Mouse (Mus musculus) adrenal gland, postnatal 14 days (tissue): Measurements from ENCODE around the gene Dscaml1. TPM values are rescaled to one million over a fixed set of nuclear protein-coding genes. Genes with fewer than 3 reads are reported as not detected.
A peak's percentile ranks its signal among the peaks of the same experiment; 100 is the strongest.

Experiments
- DNase-seq: peaks from one replicate; pipeline ENCODE4 v3.0.0; 2021; ENCODE audit warnings: mixed read lengths
- total RNA-seq: library from RNA; stranded (reverse); gene quantifications from 2 replicates; pipeline ENCODE4 v1.2.3, GENCODE M21; 2021

The Dscaml1 gene
- total RNA-seq, 1 experiment from 2014 or later: 0.78 TPM

GRCm38 (mm10) chr9:45411803-45412202 lies 14.6 kb upstream of the Dscaml1 start:
- DNase-seq: no peak

DNA sequence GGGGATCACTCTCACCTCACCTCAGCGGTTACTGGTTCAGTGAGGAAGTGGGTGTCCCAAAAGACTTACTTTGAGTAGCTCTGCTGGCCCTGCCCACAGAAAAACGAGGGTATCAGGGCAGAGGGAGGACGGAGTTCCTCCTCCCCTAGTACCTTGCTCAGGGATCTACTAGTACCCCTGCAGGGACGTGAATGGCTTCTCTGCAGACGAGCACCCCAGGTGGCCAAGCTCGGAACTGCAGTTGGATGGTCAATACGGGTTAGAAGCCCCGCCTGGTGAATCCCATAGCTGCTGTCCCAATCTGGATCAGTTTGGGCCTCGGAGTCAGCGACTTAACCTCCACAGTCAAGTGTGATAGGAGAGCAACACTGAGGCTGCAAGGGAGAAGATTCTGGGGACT lies 14.1 kb upstream of the Dscaml1 start:
- peak; percentile 92 for DNase-seq

DNA sequence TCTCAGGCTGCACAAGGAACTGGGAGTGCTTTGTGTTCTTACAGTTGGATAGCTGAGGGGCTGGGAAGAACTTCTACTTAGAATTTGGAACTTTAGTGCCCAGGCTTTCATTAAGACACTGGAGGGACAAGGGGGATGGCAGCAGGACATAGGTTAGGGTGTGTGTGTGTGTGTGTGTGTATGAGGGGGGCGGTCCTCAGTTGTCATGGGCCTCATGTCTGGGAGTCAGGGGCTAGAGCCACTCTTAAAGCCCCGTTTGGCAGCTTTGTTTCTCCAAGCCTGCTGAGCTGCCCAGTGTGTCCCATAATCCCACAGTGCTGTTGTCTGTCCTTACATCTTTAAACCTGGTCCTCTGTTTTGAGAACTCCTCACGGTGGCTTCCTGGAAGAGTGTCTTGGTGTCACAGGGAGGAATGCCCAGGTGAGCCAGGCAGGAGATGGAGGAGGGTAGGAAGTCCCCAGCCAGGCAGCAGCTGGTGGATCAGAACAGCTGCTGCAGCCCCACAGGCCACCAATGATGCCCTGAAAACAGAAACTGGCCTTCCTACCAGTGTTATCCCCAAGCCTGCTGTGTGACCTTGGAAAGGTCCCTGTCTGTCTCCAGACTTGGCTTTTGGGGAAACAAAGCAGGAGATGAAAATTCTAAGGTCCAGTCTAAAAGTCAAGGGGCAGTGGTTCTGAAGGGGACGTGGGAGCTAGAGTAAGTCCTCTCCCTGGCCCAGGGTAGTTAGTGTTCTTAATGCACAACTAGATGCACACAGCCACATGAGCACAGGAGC lies 13.5 kb upstream of the Dscaml1 start:
- DNase-seq: no peak

- DNase-seq: peak; percentile 71
Measured at GRCm38 (mm10) chr9:45413478-45414140, 12.8 kb upstream of the Dscaml1 start.

DNA sequence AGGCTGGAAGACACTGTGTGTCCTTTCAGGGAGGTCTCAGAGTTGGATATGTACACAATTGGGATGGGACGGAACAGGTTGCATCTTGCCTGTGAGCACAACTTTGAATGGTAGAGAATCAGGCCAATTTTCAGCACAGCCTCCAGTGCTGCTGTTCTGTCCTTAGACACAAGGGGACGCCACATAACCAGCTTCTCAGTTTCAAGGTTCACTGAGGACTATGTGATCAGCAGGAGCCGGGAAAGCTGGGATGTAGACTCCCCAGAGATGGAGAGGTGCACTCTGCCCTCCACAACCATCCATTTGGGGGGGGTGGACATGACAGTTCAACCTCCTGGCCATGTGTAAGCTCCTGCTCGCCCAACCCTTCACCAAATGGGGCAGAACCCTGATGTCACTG lies 10.5 kb upstream of the Dscaml1 start:
- peak; percentile 71 for DNase-seq

DNA sequence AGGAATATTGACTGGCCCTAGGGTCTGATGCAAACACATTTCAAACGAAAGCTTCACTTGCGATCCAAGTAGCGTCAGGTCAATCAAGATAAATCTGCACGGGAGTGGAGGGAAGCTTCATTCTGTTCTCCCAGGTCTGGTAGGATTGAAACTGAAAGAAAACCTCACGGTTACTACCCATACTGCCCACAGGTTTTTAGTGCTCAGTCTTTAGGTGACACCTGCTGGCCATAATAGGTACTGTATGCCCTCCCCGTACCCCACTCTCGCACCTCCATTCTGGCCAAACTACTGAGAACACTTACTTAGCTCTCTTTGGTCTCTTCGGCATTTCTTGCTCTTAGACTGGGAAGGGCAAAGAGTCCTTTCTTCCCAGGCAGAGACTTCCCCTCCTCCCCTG lies 9.2 kb upstream of the Dscaml1 start:
- peak; percentile 67 for DNase-seq

DNA sequence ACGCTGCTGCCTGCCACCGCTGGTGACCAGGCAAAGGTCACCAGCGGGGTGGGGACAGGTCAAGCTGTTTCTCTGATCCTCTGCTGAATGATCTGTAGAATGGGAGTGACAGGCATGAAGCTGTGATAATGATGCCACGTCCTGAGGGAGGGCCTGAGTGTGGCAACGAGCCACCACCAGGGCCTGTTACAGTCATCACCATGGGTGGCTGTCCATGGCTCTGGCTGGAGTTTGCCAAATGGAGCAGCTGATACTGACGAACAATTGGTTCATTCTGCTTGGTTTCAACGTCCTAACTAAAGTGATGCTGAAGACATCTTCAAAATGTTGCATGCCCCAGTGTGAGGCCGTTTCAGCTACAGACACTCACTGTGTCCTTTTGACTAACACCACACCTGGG lies 8.2 kb upstream of the Dscaml1 start:
- no peak for DNase-seq

- no peak for DNase-seq
Measured at GRCm38 (mm10) chr9:45421209-45421608, 5.2 kb upstream of the Dscaml1 start.

DNA sequence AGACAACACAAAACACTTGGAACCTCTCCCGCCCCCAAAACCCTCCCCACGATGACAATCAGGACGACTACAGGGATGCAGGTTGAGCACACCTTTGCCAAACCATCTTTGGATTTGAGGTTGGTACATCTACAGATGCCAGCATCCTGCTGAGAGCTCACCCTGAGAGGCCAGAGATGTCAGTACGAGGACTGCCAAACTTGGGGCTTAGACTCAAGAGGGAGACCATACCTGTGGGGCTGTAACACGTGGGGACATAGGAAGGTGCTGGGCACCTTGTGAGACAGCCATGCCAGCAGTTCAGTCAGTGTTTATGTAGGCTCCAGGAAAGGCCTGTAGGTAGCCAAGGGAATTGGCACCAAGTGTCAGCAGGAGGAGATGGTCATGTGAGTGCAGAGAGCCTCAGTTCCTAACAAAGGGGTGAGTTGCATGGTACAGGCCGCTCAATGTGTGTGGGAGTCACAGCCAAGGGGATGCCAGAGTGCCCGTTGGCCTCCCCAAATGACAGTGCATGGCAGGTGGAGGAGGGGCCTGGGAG lies 3.6 kb upstream of the Dscaml1 start:
- no peak for DNase-seq

DNA sequence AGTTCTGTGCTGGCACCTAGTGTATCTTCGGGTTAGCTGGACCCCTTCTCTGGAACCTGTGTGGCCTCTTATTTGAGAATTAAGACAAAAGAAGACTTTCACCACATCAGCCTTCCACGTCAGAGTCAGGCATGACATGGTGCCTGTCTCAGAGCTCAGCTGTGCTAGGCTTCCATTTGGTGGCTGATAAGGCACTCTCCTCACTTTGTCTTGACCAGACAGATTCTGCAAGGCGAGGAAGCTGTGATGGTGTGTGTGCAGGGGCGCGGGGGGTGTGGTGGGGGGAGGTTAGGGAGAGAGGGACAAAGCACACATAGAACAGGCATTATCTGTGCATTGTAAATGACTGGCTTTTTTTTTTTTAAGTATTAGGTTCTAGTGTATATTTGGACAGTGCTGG lies 3.0 kb downstream of the Dscaml1 start:
- DNase-seq: no peak

GRCm38 (mm10) chr9:45429951-45430697 lies 3.7 kb downstream of the Dscaml1 start:
- peak; percentile 28 for DNase-seq

DNA sequence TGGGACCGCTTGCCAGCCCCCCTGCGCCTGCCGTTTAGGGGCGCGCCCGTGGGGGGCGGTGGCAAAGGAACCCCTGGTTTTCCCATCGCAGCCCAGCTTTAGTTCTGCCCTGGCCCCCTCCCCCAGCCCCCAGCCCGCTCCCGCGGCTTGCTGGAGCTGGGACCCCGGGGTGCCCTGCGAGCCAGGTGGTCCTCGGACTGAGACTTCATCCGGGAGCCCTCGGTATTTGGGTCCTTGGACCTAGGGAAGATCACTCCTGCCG lies 4.2 kb downstream of the Dscaml1 start:
- no peak for DNase-seq

- DNase-seq: no peak
Measured at GRCm38 (mm10) chr9:45431150-45431549, 4.7 kb downstream of the Dscaml1 start.

GRCm38 (mm10) chr9:45432639-45433038 lies 6.2 kb downstream of the Dscaml1 start:
- DNase-seq: no peak

DNA sequence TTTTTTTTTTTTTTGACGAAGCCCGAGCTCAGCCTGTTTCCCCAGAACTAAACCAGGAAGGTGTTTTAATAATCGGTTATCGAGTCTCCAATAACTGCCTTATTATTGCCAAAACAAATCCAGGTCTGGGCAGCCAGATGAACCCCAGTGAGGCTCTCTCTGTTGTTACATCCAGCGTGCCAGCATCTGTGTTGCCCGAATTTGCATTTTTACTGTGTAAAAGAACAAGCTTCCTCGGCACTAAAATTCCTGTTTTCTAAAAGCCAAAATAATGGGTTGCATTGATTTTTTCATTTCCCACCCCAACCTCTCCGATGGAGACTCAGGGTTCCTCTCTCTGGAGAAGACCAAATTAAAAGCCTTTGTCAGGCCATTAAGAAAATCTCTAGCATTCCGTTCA lies 6.7 kb downstream of the Dscaml1 start:
- DNase-seq: no peak

- no peak for DNase-seq
Measured at GRCm38 (mm10) chr9:45434171-45434570, 7.7 kb downstream of the Dscaml1 start.

- no peak for DNase-seq
Measured at GRCm38 (mm10) chr9:45439025-45439424, 12.6 kb downstream of the Dscaml1 start.

DNA sequence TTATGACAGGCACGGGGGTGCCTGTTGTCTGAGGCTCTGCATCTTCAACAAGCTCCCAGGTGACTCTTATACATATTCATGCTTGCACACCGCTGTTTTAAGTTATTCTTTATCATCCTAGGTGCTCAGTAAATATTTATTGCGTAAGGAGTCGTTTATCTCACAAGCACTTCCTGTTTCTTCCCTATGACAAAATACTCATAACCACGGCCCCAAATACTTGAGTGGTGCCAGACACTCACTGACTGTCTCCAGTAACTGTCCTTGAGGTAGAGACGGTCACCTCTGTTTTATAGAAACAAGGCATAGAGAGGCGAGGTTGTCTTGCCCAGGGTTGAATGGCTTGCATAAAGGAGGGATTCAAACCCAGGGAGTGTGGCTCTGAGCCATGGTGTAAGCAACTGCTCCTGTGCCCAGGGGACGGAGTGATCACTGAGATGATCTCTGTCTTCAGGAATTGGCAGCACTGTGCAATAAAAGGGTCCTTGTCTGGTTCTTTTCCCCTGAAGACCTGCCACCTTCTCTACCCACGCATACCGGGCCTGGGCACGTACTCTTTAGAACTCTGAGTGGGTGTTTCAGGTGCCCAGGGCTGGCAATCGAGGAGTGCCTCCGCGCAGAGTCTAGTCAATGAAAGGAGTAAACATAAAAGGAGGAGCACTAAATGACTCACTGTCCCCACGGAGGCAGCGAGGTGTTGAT lies 13.8 kb downstream of the Dscaml1 start:
- no peak for DNase-seq

DNA sequence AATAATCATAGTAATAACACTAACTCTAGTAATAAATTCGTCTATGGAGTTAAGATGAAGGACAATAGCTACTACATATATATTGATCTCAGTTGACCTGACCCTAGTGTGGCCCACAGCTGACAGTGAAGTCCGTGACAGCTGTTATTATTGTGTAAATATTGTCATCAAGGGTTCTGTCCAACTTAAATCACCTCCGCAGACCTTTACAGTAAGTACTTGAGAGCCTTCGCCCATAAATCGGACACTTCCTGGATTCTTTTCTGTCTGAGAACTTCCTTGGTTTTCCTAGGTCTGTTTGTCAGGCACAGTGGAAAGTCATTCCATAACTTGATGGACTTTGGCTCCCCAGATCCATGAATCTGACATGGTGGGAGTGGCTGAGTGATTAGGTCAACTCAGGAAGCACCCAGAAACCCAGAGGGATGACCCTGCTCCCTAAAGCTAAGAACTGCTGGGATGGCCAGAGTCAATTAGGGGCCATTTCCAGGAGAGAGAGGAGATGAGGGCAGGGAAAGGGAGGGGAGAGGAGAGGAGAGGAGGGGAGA lies 17.9 kb downstream of the Dscaml1 start:
- no peak for DNase-seq

DNA sequence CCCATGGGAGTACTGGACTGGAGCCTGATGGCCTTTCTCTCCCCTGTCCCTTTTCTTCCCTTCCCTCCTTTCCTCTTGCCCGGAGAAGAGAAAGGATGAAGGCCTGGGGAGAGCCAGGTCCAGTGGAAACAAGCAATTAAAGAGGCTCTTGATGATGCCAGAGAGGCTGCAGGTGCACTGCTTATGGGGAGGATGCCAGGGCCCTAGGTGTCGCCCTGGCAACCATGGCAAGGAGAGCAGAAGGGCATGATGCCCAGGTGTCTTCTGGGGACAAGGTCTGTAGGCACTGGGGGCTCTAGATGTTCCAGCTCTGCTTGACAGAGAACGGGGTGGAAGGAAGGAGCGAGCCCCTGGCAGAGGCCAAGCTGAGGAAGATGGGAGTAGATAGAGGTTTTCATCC lies 23.2 kb downstream of the Dscaml1 start:
- no peak for DNase-seq

GRCm38 (mm10) chr9:45451346-45451745 lies 24.9 kb downstream of the Dscaml1 start:
- no peak for DNase-seq

- no peak for DNase-seq
Measured at GRCm38 (mm10) chr9:45454032-45454431, 27.6 kb downstream of the Dscaml1 start.
